Mouse (Mus musculus) bone marrow macrophage, adult 2 months (primary cell): ENCODE data around the gene Cadps2.

Experiments used
- CTCF ChIP-seq: IDR thresholded peaks from 2 replicates; pipeline ENCODE4 v1.5.1; 2012; ENCODE audit warnings: low read depth, mild to moderate bottlenecking, low read length, moderate library complexity
- POLR2A ChIP-seq: IDR thresholded peaks from 2 replicates; pipeline ENCODE4 v1.6.1; 2012; ENCODE audit warnings: mild to moderate bottlenecking, low read depth, low read length, borderline replicate concordance

GRCm38 (mm10) chr6:23243821-23244760, 595.1 kb downstream of the Cadps2 start:
- no peak for TF ChIP-seq CTCF
- no peak for TF ChIP-seq POLR2A
